Mouse (Mus musculus) left cerebral cortex, postnatal 4 days (tissue): ENCODE measurements around the gene Znfx1. TPM values are rescaled to one million over a fixed set of nuclear protein-coding genes. Genes with fewer than 3 reads are reported as not detected.

Source experiments
- DNase-seq: peaks from one replicate; pipeline ENCODE4 v3.0.0-alpha.2; 2022
- intact Hi-C: fragments of 180-260 bp; cut with DNase I; formaldehyde crosslinking; loops from one replicate; pipeline ENCODE4 v1.15.1; 2025
- total RNA-seq, 2 experiments: library from RNA; stranded (reverse); gene quantifications; 2 replicates each; pipeline ENCODE4 v1.2.3; 2021

The Znfx1 gene
- total RNA-seq, 2 experiments from 2014 or later = 30.3 to 32.1 TPM

DNA sequence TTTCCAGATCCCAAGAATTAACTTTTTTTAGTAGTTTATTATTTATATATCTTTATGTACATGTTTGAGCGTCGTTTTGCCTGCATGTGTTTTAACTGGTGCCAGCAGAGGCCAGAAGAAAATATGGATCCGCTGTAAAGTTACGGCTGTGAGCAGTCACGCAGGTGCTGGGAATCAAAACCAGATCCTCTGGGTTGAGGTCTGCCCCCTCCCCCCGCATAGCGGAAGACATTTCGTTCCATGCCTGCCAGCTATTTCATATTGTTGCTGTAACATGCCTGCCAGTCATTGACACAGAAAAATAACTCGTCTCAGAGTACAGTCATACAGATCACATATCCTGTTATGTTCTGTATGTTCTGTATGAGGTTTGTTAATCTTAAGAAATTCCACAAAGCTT lies 61.3 kb downstream of the Znfx1 start:
- intact Hi-C loops = no loop called here
- no peak for DNase-seq

GRCm38 (mm10) chr2:166996533-166996894 lies 66.3 kb downstream of the Znfx1 start:
- no peak for DNase-seq
- intact Hi-C loops = loop anchor here (5.0 kb wide), 1 partner anchor 39 kb away; no protein-coding TSS in a partner anchor

DNA sequence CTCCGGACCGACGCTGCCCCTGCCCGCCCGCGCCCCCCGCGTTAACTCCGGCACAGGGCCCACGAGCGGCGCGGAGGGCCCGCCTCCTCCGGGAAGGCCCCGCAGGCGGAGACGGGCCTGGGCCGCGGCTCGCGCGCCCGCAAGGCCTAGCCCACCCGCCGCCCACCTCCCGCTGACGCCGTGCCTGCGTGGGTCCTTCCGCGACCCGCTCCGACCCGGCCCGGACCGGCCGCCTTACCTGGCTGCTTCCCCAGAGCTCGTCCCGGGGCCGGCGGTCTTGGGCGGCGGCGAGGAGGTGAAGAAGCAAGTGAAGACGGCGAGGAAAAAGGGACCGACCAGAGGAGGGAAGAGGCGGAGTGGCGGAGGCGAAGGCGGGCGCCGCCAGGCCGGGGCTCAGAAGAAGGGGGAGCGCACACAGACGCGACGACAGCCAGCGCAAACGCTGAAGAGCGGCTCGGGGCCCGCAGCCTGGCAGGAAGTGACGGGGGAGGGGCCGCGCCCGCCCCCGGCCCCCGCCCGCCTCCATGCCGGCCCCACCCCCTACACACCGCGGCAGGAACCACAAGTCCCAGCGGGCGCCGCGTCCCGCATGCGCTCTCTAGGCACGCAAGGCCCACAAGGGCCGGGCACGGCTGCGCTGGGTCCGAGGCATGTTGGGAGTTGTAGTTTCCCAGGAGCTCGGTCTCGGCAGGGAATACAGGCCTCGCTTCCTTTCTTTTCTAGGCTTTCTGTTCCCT lies 66.9 kb downstream of the Znfx1 start, which contains the start of gene Stau1:
Gene Stau1, minus strand, starts transcription at position 504 of the 737 bp plus-strand sequence.
- intact Hi-C loops = loop anchor here (5.0 kb wide), 1 partner anchor 39 kb away; no protein-coding TSS in a partner anchor
- peak; percentile 99 for DNase-seq

GRCm38 (mm10) chr2:166995021-166995795 lies 67.6 kb downstream of the Znfx1 start:
- DNase-seq = peak; percentile 46
- intact Hi-C loops = loop anchor here (5.0 kb wide), 1 partner anchor 38 kb away; no protein-coding TSS in a partner anchor

GRCm38 (mm10) chr2:166991945-166992344 lies 70.9 kb downstream of the Znfx1 start:
- DNase-seq = no peak
- intact Hi-C loops = no loop called here

DNA sequence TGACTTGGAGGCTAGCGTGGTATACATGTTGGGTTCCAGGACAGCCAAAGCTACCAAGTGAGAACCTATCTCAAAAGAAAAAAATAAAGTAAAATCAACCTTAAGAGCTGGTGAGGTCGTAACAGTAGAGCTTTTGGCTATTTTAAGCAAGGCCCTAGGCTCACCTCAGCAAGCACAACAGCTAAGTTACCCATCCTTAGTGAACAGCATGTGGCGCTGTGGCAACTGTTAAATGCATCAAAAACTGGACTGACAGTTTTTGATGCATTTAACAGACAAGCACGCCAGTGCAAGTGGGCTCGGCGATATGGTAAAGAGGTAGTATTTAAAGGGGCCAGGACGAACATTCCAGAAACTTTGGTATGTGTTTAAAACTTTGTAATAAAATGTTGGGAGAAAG lies 72.0 kb downstream of the Znfx1 start:
- intact Hi-C loops = no loop called here
- DNase-seq = no peak

Other genes starting within 250 kb of the Znfx1 start
- 10 to 100 TPM; 81.4 to 83.7 TPM for gene Cse1l, start 157.0 kb downstream of the Znfx1 start, total RNA-seq
- gene Stau1, start 66.7 kb downstream of the Znfx1 start, total RNA-seq = 100 to 1,000 TPM; 111 TPM
- 10 to 100 TPM; 44.2 to 46.4 TPM for gene Ddx27, start 47.8 kb downstream of the Znfx1 start, total RNA-seq
- 10 to 100 TPM; 46.5 to 50.9 TPM for gene Kcnb1, start 127.1 kb upstream of the Znfx1 start, total RNA-seq
- gene Ptgis, start 177.6 kb upstream of the Znfx1 start, total RNA-seq = 1 to 10 TPM; 2.6 to 3.2 TPM